Mouse (Mus musculus): ENCODE results near the gene Rtl6. TPM values are rescaled to one million over a fixed set of nuclear protein-coding genes. Genes with fewer than 3 reads are reported as not detected.

Rtl6 gene
- total RNA-seq, 1 experiment: 3.3 TPM

GRCm38 (mm10) chr15:84566568-84567110 is 9.0 kb upstream of the Rtl6 start:
- H3K9me3 ChIP-seq (ENCODE audit: control insufficient read depth, insufficient read depth, low read depth, low read length): no peaks in the 10 kb centered on the region
- H3K4me1 ChIP-seq (ENCODE audit: control insufficient read depth in 2 of 2, insufficient read depth in 2 of 2, low read length in 2 of 2, poor library complexity in 1 of 2): no peaks in the 10 kb centered on the region
- DNase-seq (ENCODE audit: low read depth, low spot score): no peak
- no peaks in the 10 kb centered on the region for H3K36me3 ChIP-seq (ENCODE audit: control insufficient read depth, insufficient read depth, low read length, poor library complexity, severe bottlenecking)
- in situ Hi-C loops (cut with MboI; ENCODE audit: low sequenced_read_pairs in 2 of 2, unreplicated experiment in 2 of 2): no loop called here
- no peak overlapping the region for H3K4me3 ChIP-seq (ENCODE audit: insufficient read depth in 1 of 2, low read depth in 1 of 2, low read length in 2 of 2, poor library complexity in 1 of 2, severe bottlenecking in 1 of 2)
- TF ChIP-seq CHD2 (IDR thresholded peaks at IDR 0.05; ENCODE audit: low read depth, low read length) (no peak), ZNF384 (IDR thresholded peaks at IDR 0.05; ENCODE audit: low read depth, low read length) (0 out of 2 replicates have a peak, but pooled peaks have one; percentile 14), MAFK (IDR thresholded peaks at IDR 0.05; ENCODE audit: insufficient read depth, low read depth, low read length) (no peak), HCFC1 (IDR thresholded peaks at IDR 0.05; ENCODE audit: borderline replicate concordance, insufficient read depth, low read length) (no peak), ZC3H11A (IDR thresholded peaks at IDR 0.05; ENCODE audit: borderline replicate concordance, low read depth, low read length) (no peak)
- no peak overlapping the region for H3K9ac ChIP-seq (ENCODE audit: insufficient read depth, low read depth, low read length, poor library complexity, severe bottlenecking)
- no peak overlapping the region for H3K27ac ChIP-seq (ENCODE audit: insufficient read depth, low read depth, low read length, poor library complexity, severe bottlenecking)

- in situ Hi-C loops (cut with MboI; ENCODE audit: low sequenced_read_pairs in 2 of 2, unreplicated experiment in 2 of 2): no loop called here
- no peak for DNase-seq (ENCODE audit: low read depth, low spot score)
- H3K27ac ChIP-seq (ENCODE audit: insufficient read depth, low read depth, low read length, poor library complexity, severe bottlenecking): no peak overlapping the region
- H3K4me3 ChIP-seq (ENCODE audit: insufficient read depth in 1 of 2, low read depth in 1 of 2, low read length in 2 of 2, poor library complexity in 1 of 2, severe bottlenecking in 1 of 2): no peak overlapping the region
- H3K9me3 ChIP-seq (ENCODE audit: control insufficient read depth, insufficient read depth, low read depth, low read length): no peaks in the 10 kb centered on the region
- H3K9ac ChIP-seq (ENCODE audit: insufficient read depth, low read depth, low read length, poor library complexity, severe bottlenecking): no peak overlapping the region
- peaks cover 0 to 4% of the 10 kb centered on the region in 2 experiments; a peak in 2 of 4 replicates for H3K4me1 ChIP-seq (ENCODE audit: control insufficient read depth in 2 of 2, insufficient read depth in 2 of 2, low read length in 2 of 2, poor library complexity in 1 of 2)
- TF ChIP-seq MAFK (IDR thresholded peaks at IDR 0.05; ENCODE audit: insufficient read depth, low read depth, low read length) (no peak), HCFC1 (IDR thresholded peaks at IDR 0.05; ENCODE audit: borderline replicate concordance, insufficient read depth, low read length) (no peak), ZC3H11A (IDR thresholded peaks at IDR 0.05; ENCODE audit: borderline replicate concordance, low read depth, low read length) (no peak), CHD2 (IDR thresholded peaks at IDR 0.05; ENCODE audit: low read depth, low read length) (no peak), ZNF384 (IDR thresholded peaks at IDR 0.05; ENCODE audit: low read depth, low read length) (no peak)
- H3K36me3 ChIP-seq (ENCODE audit: control insufficient read depth, insufficient read depth, low read length, poor library complexity, severe bottlenecking): no peaks in the 10 kb centered on the region
Observed at GRCm38 (mm10) chr15:84561501-84561900, 3.9 kb upstream of the Rtl6 start.

GRCm38 (mm10) chr15:84556674-84557073 is 949 bp downstream of the Rtl6 start:
- Histone ChIP-seq H3K4me1 (ENCODE audit: control insufficient read depth in 2 of 2, insufficient read depth in 2 of 2, low read length in 2 of 2, poor library complexity in 1 of 2) (peaks cover 0 to 4% of the 10 kb centered on the region in 2 experiments; a peak in 2 of 4 replicates), H3K4me3 (ENCODE audit: insufficient read depth in 1 of 2, low read depth in 1 of 2, low read length in 2 of 2, poor library complexity in 1 of 2, severe bottlenecking in 1 of 2) (peak overlapping the region; percentile 64 to 80; a peak in 3 of 4 replicates), H3K36me3 (ENCODE audit: control insufficient read depth, insufficient read depth, low read length, poor library complexity, severe bottlenecking) (peaks cover 4% of the 10 kb centered on the region; the same call in 1 of the 2 replicates), H3K9ac (ENCODE audit: insufficient read depth, low read depth, low read length, poor library complexity, severe bottlenecking) (peak overlapping the region; percentile 63; the same call in 1 of the 2 replicates), H3K9me3 (ENCODE audit: control insufficient read depth, insufficient read depth, low read depth, low read length) (no peaks in the 10 kb centered on the region), H3K27ac (ENCODE audit: insufficient read depth, low read depth, low read length, poor library complexity, severe bottlenecking) (no peak overlapping the region)
- TF ChIP-seq CHD2 (IDR thresholded peaks at IDR 0.05; ENCODE audit: low read depth, low read length) (no peak), ZNF384 (IDR thresholded peaks at IDR 0.05; ENCODE audit: low read depth, low read length) (no peak), HCFC1 (IDR thresholded peaks at IDR 0.05; ENCODE audit: borderline replicate concordance, insufficient read depth, low read length) (no peak), MAFK (IDR thresholded peaks at IDR 0.05; ENCODE audit: insufficient read depth, low read depth, low read length) (no peak), ZC3H11A (IDR thresholded peaks at IDR 0.05; ENCODE audit: borderline replicate concordance, low read depth, low read length) (no peak)
- no peak for DNase-seq (ENCODE audit: low read depth, low spot score)
- in situ Hi-C loops (cut with MboI; ENCODE audit: low sequenced_read_pairs in 2 of 2, unreplicated experiment in 2 of 2): no loop called here

GRCm38 (mm10) chr15:84551065-84551464 is 6.6 kb downstream of the Rtl6 start:
- in situ Hi-C loops (cut with MboI; ENCODE audit: low sequenced_read_pairs in 2 of 2, unreplicated experiment in 2 of 2): no loop called here
- no peaks in the 10 kb centered on the region for H3K4me1 ChIP-seq (ENCODE audit: control insufficient read depth in 2 of 2, insufficient read depth in 2 of 2, low read length in 2 of 2, poor library complexity in 1 of 2)

More at GRCm38 (mm10) chr15:84551065-84551464, 6.6 kb downstream of the Rtl6 start:
- no peak overlapping the region for H3K27ac ChIP-seq (ENCODE audit: insufficient read depth, low read depth, low read length, poor library complexity, severe bottlenecking)
- no peak for DNase-seq (ENCODE audit: low read depth, low spot score)
- H3K9ac ChIP-seq (ENCODE audit: insufficient read depth, low read depth, low read length, poor library complexity, severe bottlenecking): no peak overlapping the region
- H3K36me3 ChIP-seq (ENCODE audit: control insufficient read depth, insufficient read depth, low read length, poor library complexity, severe bottlenecking): peaks cover 4% of the 10 kb centered on the region; the same call in 1 of the 2 replicates
- H3K4me3 ChIP-seq (ENCODE audit: insufficient read depth in 1 of 2, low read depth in 1 of 2, low read length in 2 of 2, poor library complexity in 1 of 2, severe bottlenecking in 1 of 2): no peak overlapping the region
- H3K9me3 ChIP-seq (ENCODE audit: control insufficient read depth, insufficient read depth, low read depth, low read length): no peaks in the 10 kb centered on the region
- no peak for TF ChIP-seq ZC3H11A (IDR thresholded peaks at IDR 0.05; ENCODE audit: borderline replicate concordance, low read depth, low read length)
- TF ChIP-seq HCFC1 (IDR thresholded peaks at IDR 0.05; ENCODE audit: borderline replicate concordance, insufficient read depth, low read length): no peak
- no peak for TF ChIP-seq CHD2 (IDR thresholded peaks at IDR 0.05; ENCODE audit: low read depth, low read length)
- TF ChIP-seq ZNF384 (IDR thresholded peaks at IDR 0.05; ENCODE audit: low read depth, low read length): no peak
- no peak for TF ChIP-seq MAFK (IDR thresholded peaks at IDR 0.05; ENCODE audit: insufficient read depth, low read depth, low read length)
